Mouse (Mus musculus): ENCODE measurements at regions not wholly inside any gene's neighbourhood (a gene's known extent, or its start where the extent isn't known, plus 50 kb on each side); places are given as distances from the start of the nearest gene placed in this dataset.
"Not testable (repeated sequence)": the region's sequence is repeated elsewhere in the genome, so short reads cannot be mapped to it uniquely, and the experiment has no call there.

DNA sequence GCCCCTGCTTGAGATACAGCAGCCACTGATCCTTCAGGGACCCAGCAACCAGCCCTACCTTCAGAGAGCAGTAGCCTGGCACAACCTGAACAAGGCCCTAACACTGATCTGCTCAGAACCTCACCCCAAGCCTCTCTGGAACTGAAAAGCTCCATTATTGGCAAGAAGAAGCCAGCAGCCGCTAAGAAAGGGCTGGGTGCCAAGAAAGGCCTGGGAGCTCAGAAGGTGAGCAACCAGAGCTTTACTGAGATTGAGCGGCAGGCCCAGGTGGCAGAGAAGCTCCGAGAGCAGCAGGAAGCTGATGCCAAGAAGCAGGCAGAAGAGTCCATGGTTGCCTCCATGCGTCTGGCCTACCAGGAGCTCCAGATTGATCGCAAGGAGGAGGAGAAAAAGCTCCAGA, 74.4 kb upstream of the Oxtr start:
- not testable (repeated sequence) for DNase-seq

DNA sequence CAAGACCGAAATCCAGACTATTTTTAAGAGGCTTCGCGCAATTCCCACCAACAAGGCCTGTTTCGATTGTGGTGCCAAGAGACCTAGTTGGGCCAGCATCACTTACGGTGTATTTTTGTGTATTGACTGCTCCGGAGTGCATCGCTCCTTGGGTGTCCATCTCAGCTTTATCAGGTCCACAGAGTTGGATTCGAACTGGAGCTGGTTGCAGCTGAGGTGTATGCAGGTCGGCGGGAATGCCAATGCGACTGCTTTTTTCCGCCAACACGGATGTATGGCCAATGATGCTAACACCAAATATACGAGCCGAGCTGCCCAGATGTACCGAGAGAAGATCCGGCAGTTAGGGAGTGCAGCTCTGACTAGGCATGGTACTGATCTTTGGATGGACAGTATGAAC, 73.9 kb upstream of the Oxtr start:
- not testable (repeated sequence) for DNase-seq

DNA sequence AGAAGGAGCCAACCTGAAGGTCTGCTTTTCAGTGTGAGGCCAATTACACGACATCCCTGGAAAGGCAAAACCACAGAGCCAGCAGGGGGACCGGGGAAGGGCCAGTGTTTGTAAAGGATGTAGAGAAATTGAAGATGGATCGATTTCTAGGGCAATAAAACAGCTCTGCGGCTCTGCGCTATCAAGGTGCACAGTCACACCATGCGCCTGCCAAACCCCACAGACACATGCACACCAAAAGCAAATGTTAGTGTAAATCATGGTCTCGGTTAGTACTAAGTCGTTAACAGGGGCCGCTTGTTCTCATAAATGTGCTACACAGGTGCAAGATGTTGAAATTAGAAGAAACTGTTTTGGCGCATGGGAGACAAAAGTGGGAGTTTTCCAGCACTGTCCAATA, 72.3 kb upstream of the Oxtr start:
- DNase-seq, result no peak

- DNase-seq, result no peak
Observed at GRCm38 (mm10) chr6:112561568-112561967, 71.8 kb upstream of the Oxtr start.

GRCm38 (mm10) chr6:112559549-112559948, 69.8 kb upstream of the Oxtr start:
- DNase-seq, result no peak

GRCm38 (mm10) chr6:112557516-112557915, 67.8 kb upstream of the Oxtr start:
- no peak for DNase-seq

- DNase-seq, result no peak
Observed at GRCm38 (mm10) chr6:112556401-112557165, 66.8 kb upstream of the Oxtr start.

- peak; percentile 30 for DNase-seq
Observed at GRCm38 (mm10) chr6:112554091-112554490, 64.3 kb upstream of the Oxtr start.

DNA sequence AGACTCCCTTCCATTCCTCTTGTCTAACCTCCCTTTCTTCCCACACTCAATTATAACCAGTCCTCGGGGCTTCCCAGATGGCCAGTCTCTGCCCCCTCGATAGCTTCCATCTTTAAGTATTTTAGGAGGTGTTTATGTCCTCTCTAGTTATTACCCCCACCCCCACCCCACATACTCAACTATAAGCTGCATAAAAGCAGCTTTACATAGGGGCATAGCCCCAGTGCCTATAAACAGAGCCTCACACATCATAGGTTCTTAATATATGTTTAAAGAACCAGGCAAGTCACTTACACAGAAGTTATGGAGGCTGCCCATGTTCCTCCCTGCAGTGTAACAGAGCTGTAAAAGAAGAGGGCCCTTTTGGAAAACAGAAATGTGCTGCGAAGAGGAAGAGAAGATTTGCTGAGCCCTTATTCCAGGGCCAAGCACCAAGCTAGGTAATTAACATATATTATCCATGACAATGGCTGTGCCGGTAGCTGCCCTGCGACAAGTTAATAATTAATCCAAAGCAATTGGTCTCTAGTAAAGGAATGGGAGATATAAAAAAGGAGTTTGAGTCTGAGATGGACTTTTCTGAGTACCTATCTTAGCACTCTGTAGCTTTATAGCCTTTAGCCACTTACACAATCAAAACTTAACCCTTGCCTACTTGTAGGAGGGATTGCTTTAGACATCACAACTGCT, 63.6 kb upstream of the Oxtr start:
- DNase-seq, result no peak

GRCm38 (mm10) chr6:112552560-112552959, 62.8 kb upstream of the Oxtr start:
- DNase-seq, result no peak

GRCm38 (mm10) chr6:112551298-112551697, 61.6 kb upstream of the Oxtr start:
- DNase-seq, result no peak

DNA sequence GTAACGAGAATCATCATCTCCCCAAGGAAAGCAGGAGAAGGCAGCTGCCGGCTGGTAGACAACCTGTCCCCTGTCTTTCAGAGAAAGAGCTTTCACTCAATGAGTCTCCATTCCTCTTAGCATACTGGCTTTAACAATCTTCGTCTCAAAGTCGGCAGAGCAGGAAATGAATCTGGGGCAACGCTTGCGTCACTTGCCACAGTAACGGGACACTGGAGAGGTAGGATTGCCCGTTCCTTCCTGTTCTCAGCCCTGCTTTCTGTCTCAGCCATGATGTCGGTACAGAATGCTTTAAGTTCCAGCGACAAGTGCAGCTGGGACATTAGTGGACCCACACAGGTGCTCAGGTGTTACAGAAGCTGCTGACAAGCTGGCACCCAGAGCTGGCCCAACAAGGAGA, 57.5 kb upstream of the Oxtr start:
- no peak for DNase-seq

- DNase-seq, result no peak
Observed at GRCm38 (mm10) chr6:112546033-112546432, 56.3 kb upstream of the Oxtr start.

DNA sequence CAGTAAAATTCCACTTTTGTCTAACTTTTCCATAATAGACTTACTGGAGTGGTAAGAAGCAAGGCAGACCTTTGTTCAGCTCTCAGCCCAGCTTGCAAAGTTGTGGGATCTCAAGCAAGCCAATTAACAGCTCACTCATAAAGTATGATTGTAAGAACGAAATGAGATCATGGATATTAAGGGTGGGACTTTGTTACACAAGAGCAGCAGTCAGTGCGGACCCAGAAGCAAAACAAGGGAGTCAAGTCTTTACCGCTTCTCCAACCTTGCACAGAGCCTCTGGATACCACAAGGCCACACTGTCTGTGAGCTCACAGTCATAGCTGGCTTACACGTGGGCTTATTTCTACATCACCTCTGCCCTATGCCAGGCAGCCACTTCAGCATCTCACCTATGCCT, 54.6 kb upstream of the Oxtr start:
- DNase-seq, result no peak

DNA sequence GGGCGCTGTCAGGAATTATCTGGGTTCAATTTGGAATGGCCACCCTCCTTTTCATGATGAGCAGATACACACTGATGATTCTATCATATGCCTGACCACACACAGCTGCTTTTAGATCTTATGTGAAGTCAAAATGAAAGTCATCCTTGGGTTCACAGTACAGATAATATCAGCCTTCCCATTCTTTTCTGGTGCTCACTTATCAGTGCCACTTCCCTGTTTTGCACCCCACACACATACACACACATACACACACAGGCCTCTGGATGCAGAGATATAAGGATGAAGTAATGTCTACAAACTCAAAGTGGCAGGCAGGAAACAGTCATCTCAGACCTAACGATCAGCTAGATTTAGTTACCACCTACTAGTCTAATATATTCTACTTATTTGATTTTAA, 52.9 kb upstream of the Oxtr start:
- no peak for DNase-seq
